Mouse (Mus musculus): Measurements from ENCODE around the gene Dnajc28.

The Dnajc28 gene

GRCm38 (mm10) chr16:91618511-91619501 is at the start of gene Dnajc28:
Gene Dnajc28, minus strand, starts transcription at chr16:91619026.
- H3K36me3 ChIP-seq (ENCODE audit: control insufficient read depth, insufficient read depth, low read length, poor library complexity, severe bottlenecking), result no peaks in the 10 kb centered on the region; the same call in 1 of the 2 replicates
- no peaks in the 10 kb centered on the region; the same call in 1 of the 2 replicates for H3K27me3 ChIP-seq (ENCODE audit: control insufficient read depth, insufficient read depth, low read length, poor library complexity, severe bottlenecking)
- peak; percentile 83 for DNase-seq (ENCODE audit: low read depth, low spot score)

- no peak for DNase-seq (ENCODE audit: low read depth, low spot score)
- H3K27me3 ChIP-seq (ENCODE audit: control insufficient read depth, insufficient read depth, low read length, poor library complexity, severe bottlenecking), result no peaks in the 10 kb centered on the region
- H3K36me3 ChIP-seq (ENCODE audit: control insufficient read depth, insufficient read depth, low read length, poor library complexity, severe bottlenecking), result peaks cover 38% of the 10 kb centered on the region
These were observed 45.0 kb upstream of the Dnajc28 start for GRCm38 (mm10) chr16:91663795-91664194.

- no peaks in the 10 kb centered on the region for H3K27me3 ChIP-seq (ENCODE audit: control insufficient read depth, insufficient read depth, low read length, poor library complexity, severe bottlenecking)
- DNase-seq (ENCODE audit: low read depth, low spot score), result no peak
- peaks cover 40% of the 10 kb centered on the region for H3K36me3 ChIP-seq (ENCODE audit: control insufficient read depth, insufficient read depth, low read length, poor library complexity, severe bottlenecking)
These were observed 43.5 kb upstream of the Dnajc28 start for GRCm38 (mm10) chr16:91662336-91662735.

DNA sequence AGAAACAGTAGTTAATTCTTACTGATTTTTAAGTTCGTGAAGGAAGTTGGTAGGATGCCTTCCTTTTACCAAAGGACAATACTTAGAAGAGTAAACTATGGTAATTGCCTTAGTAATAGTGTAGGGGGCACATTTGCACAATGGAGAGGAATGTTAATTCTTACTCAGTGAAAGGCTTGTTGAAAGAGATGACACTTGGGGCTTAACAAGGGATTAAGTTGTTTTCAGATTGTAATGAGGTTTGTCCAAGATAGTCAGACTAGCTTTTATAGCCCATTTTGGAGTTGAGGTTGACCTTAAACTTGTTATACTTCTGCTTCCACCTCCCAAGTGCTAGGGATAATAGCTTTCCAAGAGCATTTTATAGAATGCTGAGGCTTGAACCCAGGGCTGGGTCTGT is 42.6 kb upstream of the Dnajc28 start:
- Histone ChIP-seq H3K27me3 (ENCODE audit: control insufficient read depth, insufficient read depth, low read length, poor library complexity, severe bottlenecking) (no peaks in the 10 kb centered on the region), H3K36me3 (ENCODE audit: control insufficient read depth, insufficient read depth, low read length, poor library complexity, severe bottlenecking) (peaks cover 41% of the 10 kb centered on the region)
- no peak for DNase-seq (ENCODE audit: low read depth, low spot score)

DNA sequence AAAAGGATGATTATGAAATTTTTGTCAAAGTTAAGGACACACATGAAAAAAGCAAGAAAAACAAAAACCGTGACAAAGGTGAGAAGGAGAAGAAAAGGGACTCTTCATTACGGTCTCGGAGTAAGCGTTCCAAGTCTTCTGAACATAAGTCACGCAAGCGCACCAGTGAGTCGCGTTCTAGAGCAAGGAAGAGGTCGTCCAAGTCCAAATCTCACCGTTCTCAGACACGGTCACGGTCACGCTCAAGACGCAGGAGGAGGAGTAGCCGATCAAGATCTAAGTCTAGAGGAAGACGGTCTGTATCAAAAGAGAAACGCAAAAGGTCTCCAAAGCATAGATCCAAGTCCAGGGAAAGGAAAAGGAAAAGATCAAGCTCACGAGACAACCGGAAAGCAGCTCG is 41.0 kb upstream of the Dnajc28 start:
- Histone ChIP-seq H3K27me3 (ENCODE audit: control insufficient read depth, insufficient read depth, low read length, poor library complexity, severe bottlenecking) (no peaks in the 10 kb centered on the region), H3K36me3 (ENCODE audit: control insufficient read depth, insufficient read depth, low read length, poor library complexity, severe bottlenecking) (peaks cover 46% of the 10 kb centered on the region)
- DNase-seq (ENCODE audit: low read depth, low spot score), result no peak

DNA sequence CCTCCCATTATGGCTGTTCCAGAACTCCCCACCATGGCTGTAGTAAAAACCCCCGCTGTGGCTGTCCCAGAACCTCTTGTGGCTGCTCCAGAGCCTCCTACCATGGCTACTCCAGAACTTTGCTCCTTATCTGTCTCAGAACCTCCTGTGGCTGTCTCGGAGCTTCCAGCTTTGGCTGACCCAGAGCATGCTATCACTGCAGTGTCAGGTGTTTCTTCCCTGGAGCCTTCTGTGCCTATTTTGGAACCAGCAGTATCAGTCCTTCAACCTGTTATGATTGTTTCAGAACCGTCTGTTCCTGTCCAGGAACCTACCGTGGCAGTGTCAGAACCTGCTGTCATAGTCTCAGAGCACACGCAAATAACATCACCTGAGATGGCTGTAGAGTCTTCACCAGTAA is 39.6 kb upstream of the Dnajc28 start:
- H3K36me3 ChIP-seq (ENCODE audit: control insufficient read depth, insufficient read depth, low read length, poor library complexity, severe bottlenecking), result peaks cover 43% of the 10 kb centered on the region

DNA sequence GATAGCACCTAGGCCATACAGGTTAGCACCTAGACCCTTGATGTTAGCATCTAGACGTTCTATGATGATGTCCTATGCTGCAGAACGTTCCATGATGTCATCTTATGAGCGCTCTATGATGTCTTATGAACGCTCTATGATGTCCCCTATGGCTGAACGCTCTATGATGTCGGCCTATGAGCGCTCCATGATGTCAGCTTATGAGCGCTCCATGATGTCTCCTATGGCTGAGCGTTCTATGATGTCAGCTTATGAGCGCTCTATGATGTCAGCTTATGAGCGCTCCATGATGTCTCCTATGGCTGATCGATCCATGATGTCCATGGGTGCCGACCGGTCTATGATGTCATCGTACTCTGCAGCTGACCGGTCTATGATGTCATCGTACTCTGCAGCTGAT is 38.5 kb upstream of the Dnajc28 start:
- DNase-seq (ENCODE audit: low read depth, low spot score), result no peak
- no peaks in the 10 kb centered on the region for H3K27me3 ChIP-seq (ENCODE audit: control insufficient read depth, insufficient read depth, low read length, poor library complexity, severe bottlenecking)
- H3K36me3 ChIP-seq (ENCODE audit: control insufficient read depth, insufficient read depth, low read length, poor library complexity, severe bottlenecking), result peaks cover 43% of the 10 kb centered on the region

More for the DNA sequence above, 39.6 kb upstream of the Dnajc28 start:
- no peaks in the 10 kb centered on the region for H3K27me3 ChIP-seq (ENCODE audit: control insufficient read depth, insufficient read depth, low read length, poor library complexity, severe bottlenecking)
- DNase-seq (ENCODE audit: low read depth, low spot score), result no peak

DNA sequence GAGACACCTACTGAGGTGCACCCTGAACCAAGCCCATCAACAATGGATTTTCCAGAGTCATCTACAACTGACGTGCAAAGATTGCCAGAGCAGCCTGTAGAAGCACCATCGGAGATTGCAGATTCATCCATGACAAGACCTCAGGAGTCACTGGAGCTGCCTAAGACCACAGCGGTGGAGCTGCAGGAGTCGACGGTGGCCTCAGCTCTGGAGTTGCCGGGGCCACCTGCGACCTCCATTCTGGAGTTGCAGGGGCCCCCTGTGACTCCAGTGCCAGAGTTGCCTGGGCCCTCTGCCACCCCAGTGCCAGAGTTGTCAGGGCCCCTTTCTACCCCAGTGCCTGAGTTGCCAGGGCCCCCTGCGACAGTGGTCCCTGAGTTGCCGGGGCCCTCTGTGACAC is 36.5 kb upstream of the Dnajc28 start:
- no peaks in the 10 kb centered on the region for H3K27me3 ChIP-seq (ENCODE audit: control insufficient read depth, insufficient read depth, low read length, poor library complexity, severe bottlenecking)

DNA sequence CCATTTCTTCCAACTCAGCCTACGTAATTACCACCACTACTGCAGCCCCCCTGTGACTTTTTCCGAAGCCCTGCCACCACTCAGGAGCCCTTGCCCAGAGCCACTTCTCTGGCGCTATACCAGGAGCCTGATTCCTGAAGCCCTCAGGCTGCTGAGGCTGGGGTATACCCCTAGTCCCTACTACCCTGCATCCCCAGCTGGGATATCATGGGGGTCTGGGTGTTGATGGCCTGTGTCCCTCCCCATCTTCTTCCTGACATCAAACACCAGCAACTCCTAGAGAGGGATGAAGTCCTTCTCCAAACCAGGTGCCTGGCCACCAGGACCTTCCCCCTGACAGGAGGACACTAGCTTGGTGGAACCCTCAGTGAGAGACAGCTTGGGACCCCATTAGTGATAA is 33.4 kb upstream of the Dnajc28 start:
- DNase-seq (ENCODE audit: low read depth, low spot score), result no peak
- H3K27me3 ChIP-seq (ENCODE audit: control insufficient read depth, insufficient read depth, low read length, poor library complexity, severe bottlenecking), result no peaks in the 10 kb centered on the region
- H3K36me3 ChIP-seq (ENCODE audit: control insufficient read depth, insufficient read depth, low read length, poor library complexity, severe bottlenecking), result peaks cover 24% of the 10 kb centered on the region

More for the DNA sequence above, 36.5 kb upstream of the Dnajc28 start:
- H3K36me3 ChIP-seq (ENCODE audit: control insufficient read depth, insufficient read depth, low read length, poor library complexity, severe bottlenecking), result peaks cover 39% of the 10 kb centered on the region
- DNase-seq (ENCODE audit: low read depth, low spot score), result no peak

DNA sequence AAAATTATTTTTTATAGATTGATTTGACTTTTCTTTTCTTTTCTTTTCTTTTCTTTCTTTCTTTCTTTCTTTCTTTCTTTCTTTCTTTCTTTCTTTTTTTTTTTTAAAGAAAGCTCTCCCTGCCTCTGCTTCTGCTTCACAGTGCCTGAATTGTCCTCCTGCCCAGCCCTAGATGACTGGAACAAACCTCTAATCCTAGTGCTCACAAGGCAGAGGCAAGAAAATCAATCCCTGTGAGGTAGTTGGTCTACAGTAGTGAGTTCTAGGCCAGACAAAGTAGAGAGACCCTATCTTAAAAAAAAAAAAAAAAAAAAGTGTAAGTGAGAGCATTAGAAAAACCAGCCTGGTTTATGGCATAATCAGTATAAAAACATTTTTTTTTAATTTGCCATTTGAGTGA is 31.0 kb upstream of the Dnajc28 start:
- no peaks in the 10 kb centered on the region for H3K27me3 ChIP-seq (ENCODE audit: control insufficient read depth, insufficient read depth, low read length, poor library complexity, severe bottlenecking)
- H3K36me3 ChIP-seq (ENCODE audit: control insufficient read depth, insufficient read depth, low read length, poor library complexity, severe bottlenecking), result peaks cover 9% of the 10 kb centered on the region
- no peak for DNase-seq (ENCODE audit: low read depth, low spot score)

DNA sequence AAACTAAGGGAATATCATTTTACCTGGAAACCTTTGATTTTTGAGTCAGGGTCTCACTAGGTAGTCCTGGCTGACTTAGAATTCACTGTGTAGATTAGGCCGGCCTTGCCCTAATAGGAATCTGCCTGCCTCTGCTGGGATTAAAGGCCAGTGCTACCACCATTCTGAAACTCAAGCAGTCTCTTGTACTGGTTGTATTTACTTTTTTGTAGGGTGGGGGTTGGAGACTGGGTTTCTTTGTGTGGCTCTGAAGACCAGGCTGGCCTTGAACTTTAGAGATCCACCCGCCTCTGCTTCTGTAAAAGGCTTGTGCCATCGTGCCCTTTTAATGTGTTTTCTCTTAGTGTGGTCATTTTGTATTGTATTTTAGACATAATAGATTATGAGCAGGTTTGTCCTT is 30.4 kb upstream of the Dnajc28 start:
- no peak for DNase-seq (ENCODE audit: low read depth, low spot score)
- peaks cover 9% of the 10 kb centered on the region for H3K36me3 ChIP-seq (ENCODE audit: control insufficient read depth, insufficient read depth, low read length, poor library complexity, severe bottlenecking)
- H3K27me3 ChIP-seq (ENCODE audit: control insufficient read depth, insufficient read depth, low read length, poor library complexity, severe bottlenecking), result no peaks in the 10 kb centered on the region

DNA sequence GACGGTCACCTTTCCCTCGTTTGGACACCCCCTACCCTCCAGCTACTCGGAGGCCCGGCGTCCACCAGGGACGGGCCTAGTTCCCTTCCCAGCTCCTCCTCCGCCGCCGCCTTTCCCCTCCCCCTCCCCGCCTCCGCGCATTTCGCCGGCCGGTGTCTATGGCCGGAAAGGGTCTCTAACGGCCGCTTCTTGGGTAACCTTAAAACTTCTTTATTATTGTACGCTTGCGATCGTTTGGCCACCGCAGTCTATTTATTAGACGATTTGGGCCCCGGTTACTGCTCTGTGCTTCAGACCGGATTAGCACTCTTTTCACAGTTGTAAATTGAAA is 29.4 kb upstream of the Dnajc28 start:
- no peaks in the 10 kb centered on the region for H3K27me3 ChIP-seq (ENCODE audit: control insufficient read depth, insufficient read depth, low read length, poor library complexity, severe bottlenecking)
- H3K36me3 ChIP-seq (ENCODE audit: control insufficient read depth, insufficient read depth, low read length, poor library complexity, severe bottlenecking), result peaks cover 10% of the 10 kb centered on the region
- peak; percentile 69 for DNase-seq (ENCODE audit: low read depth, low spot score)

GRCm38 (mm10) chr16:91647461-91648219 is 28.8 kb upstream of the Dnajc28 start, which contains the start of gene Son:
Gene Son, plus strand, starts transcription at chr16:91647506.
- Histone ChIP-seq H3K36me3 (ENCODE audit: control insufficient read depth, insufficient read depth, low read length, poor library complexity, severe bottlenecking) (peaks cover 10% of the 10 kb centered on the region), H3K27me3 (ENCODE audit: control insufficient read depth, insufficient read depth, low read length, poor library complexity, severe bottlenecking) (no peaks in the 10 kb centered on the region)
- DNase-seq (ENCODE audit: low read depth, low spot score), result peak; percentile 98

DNA sequence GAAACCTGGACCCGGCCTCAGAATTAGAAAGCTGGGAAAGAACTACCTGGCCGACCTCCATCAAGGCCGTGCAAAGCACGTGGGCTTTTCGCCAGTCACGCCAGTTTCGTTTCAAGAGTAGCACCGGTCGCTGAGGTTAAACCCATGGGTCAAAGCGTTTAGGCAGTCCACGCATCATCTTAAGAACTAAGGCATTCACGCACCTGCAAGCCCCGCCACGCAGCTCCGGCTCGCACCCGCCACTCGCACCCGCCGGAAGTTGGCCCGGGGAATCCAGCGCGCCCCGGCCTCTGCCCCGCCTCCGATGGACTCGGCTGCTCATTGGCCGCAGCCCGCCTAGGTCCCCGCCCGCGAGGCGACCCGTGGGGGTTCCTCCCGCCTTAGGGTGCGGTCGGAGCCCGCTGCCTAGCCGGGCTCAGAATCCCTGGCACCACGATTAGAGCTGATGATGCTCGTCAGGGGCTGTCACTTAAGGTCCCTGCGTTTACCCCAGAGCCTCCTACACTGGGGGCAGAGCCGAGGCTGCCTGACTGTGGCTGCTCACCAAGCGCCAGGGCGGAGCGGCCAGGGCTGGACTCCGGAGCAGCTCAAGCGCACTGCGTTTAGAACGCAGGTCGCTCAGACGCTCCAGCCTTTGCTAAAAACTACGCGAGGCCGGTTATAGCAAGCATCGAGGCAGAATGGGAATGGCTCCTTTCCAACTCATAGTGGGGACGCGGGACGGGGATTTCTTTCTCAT is 28.0 kb upstream of the Dnajc28 start, which contains the start of gene Gart:
Gart (minus strand) TSS at position 272 of the 739 bp plus-strand sequence.
- no peaks in the 10 kb centered on the region for H3K27me3 ChIP-seq (ENCODE audit: control insufficient read depth, insufficient read depth, low read length, poor library complexity, severe bottlenecking)
- DNase-seq (ENCODE audit: low read depth, low spot score), result peak; percentile 90
- H3K36me3 ChIP-seq (ENCODE audit: control insufficient read depth, insufficient read depth, low read length, poor library complexity, severe bottlenecking), result peaks cover 9% of the 10 kb centered on the region
